Mouse (Mus musculus) cerebellum, adult 2 months (tissue): ENCODE measurements at regions not wholly inside any gene's neighbourhood (a gene's known extent, or its start where the extent isn't known, plus 50 kb on each side); places are given as distances from the start of the nearest gene placed in this dataset.

Source experiments
- DNase-seq, 2 experiments: peaks; one replicate each; pipeline ENCODE4 v3.0.0; 2021
- H3K27ac ChIP-seq: fragments of 200-500 bp; 2 replicates; pipeline ENCODE4 v1.5.1; 2012; ENCODE audit warnings: low read length, control low read depth, inconsistent platforms; ENCODE audit not compliant: insufficient read depth
- H3K27me3 ChIP-seq: fragments of 200-500 bp; 2 replicates; pipeline ENCODE4 v1.6.1; 2012; ENCODE audit warnings: inconsistent platforms, mild to moderate bottlenecking, low read length, moderate library complexity; ENCODE audit not compliant: control insufficient read depth, insufficient read depth
- H3K4me1 ChIP-seq: fragments of 200-500 bp; 2 replicates; pipeline ENCODE4 v1.6.1; 2011; ENCODE audit warnings: low read length; ENCODE audit not compliant: control insufficient read depth, insufficient read depth
- H3K4me3 ChIP-seq: fragments of 200-500 bp; replicated peaks from 2 replicates; pipeline ENCODE3; 2011; ENCODE audit warnings: mild to moderate bottlenecking, low read depth, low read length, control low read depth; ENCODE audit not compliant: insufficient read depth
- CTCF ChIP-seq: fragments of 200-500 bp; IDR thresholded peaks from 2 replicates; pipeline ENCODE4 v1.5.1; 2011; ENCODE audit warnings: low read depth, mild to moderate bottlenecking, control low read depth, low read length, moderate library complexity, borderline replicate concordance; ENCODE audit not compliant: insufficient read depth
- POLR2A ChIP-seq: fragments of 200-500 bp; IDR thresholded peaks from 2 replicates; pipeline ENCODE4 v1.6.1; 2011; ENCODE audit warnings: low read length, control low read depth, borderline replicate concordance; ENCODE audit not compliant: insufficient read depth
- WGBS: fragments of 180-500 bp; shearing (Covaris S2); methylation state at CpG from one replicate; pipeline ENCODE4 v1.1.7; 2018; 5-methylcytosine and 5-hydroxymethylcytosine counted together

DNA sequence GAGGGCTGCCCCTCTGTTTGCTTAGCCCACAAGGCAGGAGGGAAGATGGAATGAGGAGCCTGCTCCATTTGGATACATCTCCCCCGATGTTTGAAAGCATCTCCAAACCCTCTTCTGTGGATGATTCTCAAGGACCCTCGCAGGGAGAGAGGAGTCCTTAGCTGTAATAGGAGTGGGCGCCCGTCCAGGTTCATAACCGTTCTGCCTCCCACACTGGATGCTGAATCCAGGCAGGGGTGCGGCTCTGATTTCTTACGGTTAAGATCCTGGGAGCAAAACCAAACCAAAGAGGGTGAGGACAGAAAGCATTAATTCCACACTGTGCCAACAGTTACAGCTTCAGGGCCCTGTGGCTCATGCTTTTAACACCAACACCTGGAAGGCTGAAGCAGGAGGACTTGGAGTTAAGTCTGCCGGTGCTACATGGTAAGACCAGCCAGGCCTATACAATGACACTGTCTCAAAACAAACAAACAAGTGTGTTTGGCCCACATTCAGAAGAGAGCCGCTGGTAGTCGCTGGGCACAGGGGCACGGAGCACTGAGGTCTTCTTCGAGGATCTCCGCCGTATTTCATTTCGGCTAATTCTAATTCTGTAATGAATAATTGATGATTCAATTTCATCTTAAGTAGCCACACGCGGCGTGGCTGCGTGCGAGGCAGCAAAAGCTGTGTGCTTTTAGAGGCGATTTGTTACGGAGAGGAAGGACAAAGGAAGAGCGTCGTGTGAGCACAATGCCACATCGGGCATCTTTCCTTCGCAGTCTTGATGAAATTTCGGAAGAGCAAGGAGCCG, 233.8 kb downstream of the Sipa1l2 start:
- TF ChIP-seq CTCF (no peak), POLR2A (no peak)
- no peaks in the 10 kb centered on the region for H3K27me3 ChIP-seq
- 69% methylated on average over 28 of the region's 28 CpGs for WGBS
- no peaks in the 10 kb centered on the region; the same call in 1 of the 2 replicates for H3K4me1 ChIP-seq
- no peak overlapping the region for H3K4me3 ChIP-seq
- DNase-seq: no peak
- no peak overlapping the region for H3K27ac ChIP-seq

DNA sequence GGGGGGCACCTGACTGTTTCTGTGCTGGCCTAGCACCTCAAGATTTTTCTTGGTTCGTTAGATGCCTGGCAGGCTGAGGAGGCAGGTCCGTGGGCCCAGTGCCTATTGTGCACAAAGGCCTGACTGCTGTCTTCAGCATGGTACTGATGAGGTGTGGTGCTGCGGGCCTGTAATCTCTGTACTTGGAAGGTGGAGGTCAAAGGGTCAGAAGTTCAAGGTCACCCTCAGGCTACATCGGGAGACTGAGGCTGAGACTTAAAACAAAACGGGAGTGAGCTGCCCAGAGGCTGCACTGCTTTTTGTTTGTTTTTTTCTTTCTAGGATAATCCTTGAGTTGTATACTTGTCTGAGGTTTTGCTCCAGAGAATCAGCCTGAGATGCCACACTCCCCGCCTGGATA, 234.4 kb downstream of the Sipa1l2 start:
- Histone ChIP-seq H3K4me3 (no peak overlapping the region), H3K27me3 (no peaks in the 10 kb centered on the region), H3K27ac (no peak overlapping the region), H3K4me1 (no peaks in the 10 kb centered on the region)
- 67% methylated on average over 6 of the region's 6 CpGs for WGBS
- no peak for TF ChIP-seq POLR2A
- TF ChIP-seq CTCF: no peak
- no peak for DNase-seq

DNA sequence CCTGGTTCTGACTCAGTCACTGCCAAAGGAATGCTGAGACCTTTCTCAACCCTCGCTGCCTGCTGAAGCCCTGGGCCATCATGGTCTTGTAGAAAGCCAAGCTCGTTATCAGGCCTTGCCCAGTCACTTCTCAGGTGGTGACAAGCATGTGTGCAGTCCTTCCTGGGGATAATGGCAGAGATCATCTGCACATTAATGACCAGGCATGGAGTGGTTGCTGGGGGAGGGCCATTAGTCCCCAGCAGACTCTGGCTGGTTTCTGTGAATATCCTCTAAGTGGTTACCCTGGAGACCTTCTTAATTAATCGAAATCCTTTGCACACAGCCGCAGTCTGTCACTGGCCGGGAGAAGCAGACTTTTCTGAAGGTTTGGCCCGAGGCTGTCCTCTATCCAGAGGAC, 239.0 kb downstream of the Sipa1l2 start:
- Histone ChIP-seq H3K4me3 (no peak overlapping the region), H3K4me1 (no peaks in the 10 kb centered on the region), H3K27ac (no peak overlapping the region), H3K27me3 (no peaks in the 10 kb centered on the region)
- TF ChIP-seq CTCF: no peak
- no peak for TF ChIP-seq POLR2A
- no peak for DNase-seq
- WGBS: 63% methylated on average over 6 of the region's 6 CpGs

DNA sequence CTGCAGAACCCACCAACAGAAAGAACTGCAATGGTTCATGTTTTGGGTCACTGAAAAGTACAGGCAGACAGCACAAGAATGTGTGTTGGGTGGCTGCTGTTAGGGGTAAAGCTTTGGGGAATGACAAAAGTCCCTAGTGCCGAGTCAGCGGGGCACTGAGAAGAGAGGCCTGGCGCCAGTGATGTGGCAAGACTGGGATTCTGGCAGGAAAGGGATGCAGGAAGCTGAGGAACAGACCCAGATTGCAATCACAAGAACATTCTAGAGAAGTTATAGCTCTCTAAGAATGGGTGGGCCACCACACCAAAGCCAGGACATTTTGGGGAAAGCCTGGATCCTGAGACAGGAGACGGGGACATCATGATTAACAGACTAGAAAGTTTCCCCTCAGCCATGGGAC, 241.0 kb downstream of the Sipa1l2 start:
- Histone ChIP-seq H3K27me3 (no peaks in the 10 kb centered on the region), H3K4me3 (no peak overlapping the region), H3K4me1 (no peaks in the 10 kb centered on the region), H3K27ac (no peak overlapping the region)
- no peak for TF ChIP-seq POLR2A
- TF ChIP-seq CTCF: no peak
- no peak for DNase-seq
- 91% methylated on average over 4 of the region's 4 CpGs for WGBS

DNA sequence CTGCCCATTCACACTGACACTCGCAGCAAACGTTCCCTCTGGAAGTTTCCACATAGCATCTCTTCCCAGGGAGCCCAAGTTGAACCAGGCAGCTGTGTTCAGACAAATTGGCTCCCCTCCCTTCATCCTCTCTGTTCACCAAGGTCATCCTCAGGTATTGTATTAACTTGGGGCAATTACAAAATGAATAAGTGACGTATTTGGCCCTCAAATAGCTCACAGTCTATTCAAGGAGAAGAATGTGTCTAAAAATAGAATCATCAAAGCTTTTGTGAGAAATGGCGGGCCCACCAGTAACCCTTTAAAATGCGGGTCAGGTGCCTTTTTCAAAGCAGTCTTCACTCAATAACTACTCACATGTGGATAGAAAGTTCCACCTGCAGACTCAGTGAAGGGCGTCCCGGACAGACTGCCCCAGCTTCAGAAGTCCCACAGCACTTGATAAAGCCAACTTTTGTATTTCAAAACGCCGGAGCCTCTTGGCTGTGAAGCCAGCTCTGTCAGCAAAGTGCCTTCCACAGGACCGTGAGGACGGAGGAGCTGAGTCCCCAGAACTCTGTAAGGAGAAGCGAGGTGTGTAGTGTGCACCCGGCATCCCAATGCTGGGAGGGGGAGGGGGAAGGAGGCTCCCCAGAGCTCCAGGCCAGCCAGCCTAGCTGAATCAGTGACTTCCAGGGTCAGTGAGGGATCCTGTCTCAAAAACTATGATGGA, 241.9 kb downstream of the Sipa1l2 start:
- Histone ChIP-seq H3K4me1 (no peaks in the 10 kb centered on the region), H3K27me3 (no peaks in the 10 kb centered on the region), H3K4me3 (no peak overlapping the region), H3K27ac (no peak overlapping the region)
- DNase-seq: no peak
- WGBS: 78% methylated on average over 13 of the region's 13 CpGs
- TF ChIP-seq CTCF: no peak
- no peak for TF ChIP-seq POLR2A

DNA sequence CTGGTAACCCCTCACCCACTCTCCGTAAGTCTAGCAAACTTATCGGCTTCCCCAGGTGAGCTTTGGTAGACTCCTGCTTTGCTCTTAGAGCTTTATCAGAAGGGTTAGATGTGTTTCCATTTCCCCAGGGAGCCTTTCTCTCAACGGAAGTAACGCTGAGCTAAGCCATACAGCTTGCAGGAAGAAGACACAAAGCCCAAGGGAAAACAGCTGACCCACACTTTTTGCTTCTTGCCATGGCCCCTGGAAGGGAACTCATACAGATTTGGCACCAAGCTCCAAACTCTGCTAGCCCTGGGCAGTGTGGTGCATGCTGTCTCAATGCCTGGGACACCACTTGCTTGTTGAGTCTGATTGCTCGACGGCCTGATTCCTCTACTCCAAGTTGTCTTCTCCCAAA, 242.6 kb downstream of the Sipa1l2 start:
- no peaks in the 10 kb centered on the region for H3K27me3 ChIP-seq
- 76% methylated on average over 6 of the region's 6 CpGs for WGBS
- H3K27ac ChIP-seq: no peak overlapping the region
- H3K4me1 ChIP-seq: no peaks in the 10 kb centered on the region
- H3K4me3 ChIP-seq: no peak overlapping the region
- no peak for TF ChIP-seq CTCF
- TF ChIP-seq POLR2A: no peak
- no peak for DNase-seq

DNA sequence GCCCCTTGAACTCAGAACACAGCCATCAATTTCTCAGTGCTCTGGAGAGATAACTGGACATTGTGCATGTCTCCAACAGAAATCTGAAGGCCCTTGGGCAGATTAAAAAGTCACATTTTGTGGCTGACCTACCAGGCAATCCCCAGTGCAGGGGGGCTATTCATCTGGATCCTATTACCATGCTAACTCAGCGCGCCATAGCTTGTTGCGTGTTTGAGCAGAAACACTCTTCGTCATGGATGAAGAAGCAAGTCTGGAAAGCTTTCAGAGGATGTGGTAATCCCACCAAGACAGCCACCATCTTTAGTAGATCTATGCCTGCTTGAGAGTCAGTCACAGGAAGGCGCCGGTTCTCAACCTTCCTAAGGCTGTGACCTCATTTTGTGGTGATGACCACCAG, 243.9 kb downstream of the Sipa1l2 start:
- TF ChIP-seq POLR2A (no peak), CTCF (no peak)
- Histone ChIP-seq H3K27me3 (no peaks in the 10 kb centered on the region), H3K4me1 (no peaks in the 10 kb centered on the region), H3K27ac (no peak overlapping the region), H3K4me3 (no peak overlapping the region)
- 95% methylated on average over 6 of the region's 6 CpGs for WGBS
- DNase-seq: no peak

DNA sequence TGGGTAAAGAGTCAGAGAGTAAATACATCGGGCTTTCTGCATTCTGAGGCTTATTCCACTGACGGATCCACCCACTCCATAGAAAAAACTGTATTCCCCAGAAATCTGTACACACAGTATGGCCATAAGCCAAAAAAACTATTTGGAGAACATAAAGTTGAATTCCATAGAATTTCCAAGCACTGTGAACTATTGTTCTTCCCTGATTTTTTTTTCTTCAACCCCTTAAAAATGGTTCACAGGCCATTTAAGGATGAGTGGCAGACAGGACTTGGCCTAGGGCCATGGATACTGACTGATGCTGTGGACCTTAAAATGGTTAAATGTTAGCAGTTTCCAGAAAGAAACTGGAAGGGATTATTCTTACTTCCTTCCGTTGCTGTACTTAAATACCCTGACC, 247.0 kb downstream of the Sipa1l2 start:
- H3K4me3 ChIP-seq: no peak overlapping the region
- DNase-seq: no peak
- 95% methylated on average over 3 of the region's 3 CpGs for WGBS
- H3K4me1 ChIP-seq: peaks cover 3% of the 10 kb centered on the region
- no peaks in the 10 kb centered on the region for H3K27me3 ChIP-seq
- H3K27ac ChIP-seq: no peak overlapping the region
- TF ChIP-seq CTCF: no peak
- no peak for TF ChIP-seq POLR2A
